Mouse (Mus musculus) CH12.LX (cell line): ENCODE measurements around the gene C2cd3.

Experiments
- BHLHE40 ChIP-seq: IDR thresholded peaks from 2 replicates; pipeline ENCODE4 v1.6.1; 2011; ENCODE audit warnings: mild to moderate bottlenecking, low read depth, low read length, improper control_type of control experiment
- CTCF ChIP-seq, 2 experiments: IDR thresholded peaks in 1 of 2; conservative IDR thresholded peaks in 1 of 2; 2 replicates each; pipeline ENCODE4 v1.5.1; 2011 to 2012; ENCODE audit warnings: low read depth in 2 of 2, low read length in 2 of 2, improper control_type of control experiment in 1 of 2, inconsistent platforms in 1 of 2, mild to moderate bottlenecking in 1 of 2, moderate library complexity in 1 of 2
- E2F4 ChIP-seq: IDR thresholded peaks from 2 replicates; pipeline ENCODE4 v1.6.1; 2011; ENCODE audit warnings: low read depth, low read length, improper control_type of control experiment; ENCODE audit not compliant: insufficient replicate concordance
- ELF1 ChIP-seq: IDR thresholded peaks from 2 replicates; pipeline ENCODE4 v1.6.1; 2014; ENCODE audit warnings: low read depth, mild to moderate bottlenecking, inconsistent platforms, low read length, improper control_type of control experiment
- EP300 ChIP-seq: IDR thresholded peaks from 2 replicates; pipeline ENCODE4 v1.6.1; 2011; ENCODE audit warnings: low read length, improper control_type of control experiment
- ETS1 ChIP-seq: conservative IDR thresholded peaks from 2 replicates; pipeline ENCODE4 v1.6.1; 2012; ENCODE audit warnings: low read depth, mild to moderate bottlenecking, inconsistent platforms, low read length, improper control_type of control experiment, moderate library complexity
- MAX ChIP-seq: IDR thresholded peaks from 2 replicates; pipeline ENCODE4 v1.6.1; 2011; ENCODE audit warnings: low read length, improper control_type of control experiment
- NELFE ChIP-seq: IDR thresholded peaks from 2 replicates; pipeline ENCODE4 v1.6.1; 2011; ENCODE audit warnings: low read depth, low read length, improper control_type of control experiment
- POLR2A ChIP-seq: IDR thresholded peaks from 2 replicates; pipeline ENCODE4 v1.6.1; 2011; ENCODE audit warnings: low read depth, mild to moderate bottlenecking, improper control_type of control experiment, low read length
- TBP ChIP-seq: conservative IDR thresholded peaks from 2 replicates; pipeline ENCODE4 v1.6.1; 2011; ENCODE audit warnings: low read depth, low read length, improper control_type of control experiment
- USF2 ChIP-seq: conservative IDR thresholded peaks from 2 replicates; pipeline ENCODE4 v1.6.1; 2011; ENCODE audit warnings: low read depth, low read length, improper control_type of control experiment
- ZNF384 ChIP-seq: IDR thresholded peaks from 2 replicates; pipeline ENCODE4 v1.6.1; 2012; ENCODE audit warnings: low read depth, low read length, improper control_type of control experiment, inconsistent platforms

GRCm38 (mm10) chr7:100433295-100433694 lies 61.3 kb downstream of the C2cd3 start:
- no peak for TF ChIP-seq EP300
- TF ChIP-seq POLR2A: no peak
- TF ChIP-seq E2F4: no peak
- no peak for TF ChIP-seq MAX
- no peak for TF ChIP-seq NELFE
- TF ChIP-seq CTCF (conservative IDR thresholded peaks at IDR 0.05 in 1 of 2, IDR thresholded peaks at IDR 0.05 in 1 of 2; ENCODE audit: low read depth in 2 of 2, low read length in 2 of 2): no peak
- no peak for TF ChIP-seq ZNF384
- no peak for TF ChIP-seq TBP
- no peak for TF ChIP-seq ELF1
- no peak for TF ChIP-seq BHLHE40
- no peak for TF ChIP-seq ETS1
- no peak for TF ChIP-seq USF2
